Mouse (Mus musculus) midbrain, embryonic 14.5 days (tissue): Measurements from ENCODE around the gene Kcnh7. TPM values are rescaled to one million over a fixed set of nuclear protein-coding genes. Genes with fewer than 3 reads are reported as not detected.
A peak's percentile ranks its signal among the peaks of the same experiment; 100 is the strongest.

ENCODE experiments used
- ATAC-seq: fragments of 200-750 bp; cut with Nextera tagmentation; 2 replicates; pipeline ENCODE4 v1.8.0; 2017; ENCODE audit warnings: moderate number of reproducible peaks, moderate library complexity; ENCODE audit not compliant: low FRiP score, low TSS enrichment
- DNase-seq: peaks from one replicate; pipeline ENCODE4 v3.0.0-alpha.2; 2015
- H3K27ac ChIP-seq: fragments of 300-500 bp; sonication (generic); replicated peaks from 2 replicates; pipeline ENCODE4 v1.5.1; 2014; ENCODE audit warnings: mild to moderate bottlenecking, low read depth, low read length, moderate library complexity
- H3K27me3 ChIP-seq: fragments of 300-500 bp; sonication (generic); 2 replicates; pipeline ENCODE4 v1.6.1; 2014; ENCODE audit warnings: low read length, control low read depth, mixed read lengths; ENCODE audit not compliant: control insufficient read depth, insufficient read depth
- H3K36me3 ChIP-seq: fragments of 300-500 bp; sonication (generic); 2 replicates; pipeline ENCODE4 v1.6.1; 2014; ENCODE audit warnings: low read length, control low read depth; ENCODE audit not compliant: control insufficient read depth, insufficient read depth
- H3K4me1 ChIP-seq: fragments of 300-500 bp; sonication (generic); 2 replicates; pipeline ENCODE4 v1.6.1; 2014; ENCODE audit warnings: mild to moderate bottlenecking, antibody characterized with exemption, low read length, control low read depth; ENCODE audit not compliant: control insufficient read depth, insufficient read depth
- H3K4me2 ChIP-seq: fragments of 300-500 bp; sonication (generic); 2 replicates; pipeline ENCODE4 v1.6.1; 2014; ENCODE audit warnings: mild to moderate bottlenecking, low read length, moderate library complexity
- H3K4me3 ChIP-seq: fragments of 300-500 bp; sonication (generic); replicated peaks from 2 replicates; pipeline ENCODE4 v1.5.1; 2014; ENCODE audit warnings: low read depth, low read length
- H3K9ac ChIP-seq: fragments of 300-500 bp; sonication (generic); replicated peaks from 2 replicates; pipeline ENCODE4 v1.6.1; 2014; ENCODE audit warnings: mild to moderate bottlenecking, low read length, moderate library complexity
- H3K9me3 ChIP-seq: fragments of 300-500 bp; sonication (generic); 2 replicates; pipeline ENCODE4 v1.6.1; 2016; ENCODE audit warnings: low read length, control low read depth, mixed read lengths; ENCODE audit not compliant: control insufficient read depth
- WGBS: fragments of 180-500 bp; shearing (Covaris S2); extraction: QIAGEN DNeasy Blood & Tissue Kit; methylation state at CpG from one replicate; pipeline ENCODE4 v1.1.7; 2014; 5-methylcytosine and 5-hydroxymethylcytosine counted together
- polyA plus RNA-seq: library from polyadenylated mRNA; unstranded; fragments of >200 nt; fragmentation: Nextera tagmentation; extraction: Ambion mirVana; gene quantifications from 2 replicates; pipeline ENCODE4 v1.2.1, GENCODE M21; 2014

Gene Kcnh7
- polyA plus RNA-seq, 1 experiment from 2014 or later: 9.7 TPM

- no peak overlapping the region for H3K9ac ChIP-seq
- DNase-seq (no peak), ATAC-seq (no peak)
- no peak overlapping the region for H3K4me3 ChIP-seq
- no peaks in the 10 kb centered on the region for H3K4me1 ChIP-seq
- no peak overlapping the region for H3K27ac ChIP-seq
- H3K9me3 ChIP-seq: no peaks in the 10 kb centered on the region
- 90% methylated on average over 3 of the region's 3 CpGs for WGBS
- H3K36me3 ChIP-seq: no peaks in the 10 kb centered on the region
- H3K4me2 ChIP-seq: no peak overlapping the region
- H3K27me3 ChIP-seq: no peaks in the 10 kb centered on the region
Measured at GRCm38 (mm10) chr2:62907688-62908087, 276.4 kb downstream of the Kcnh7 start.

GRCm38 (mm10) chr2:62902363-62903353 lies 281.4 kb downstream of the Kcnh7 start:
- Histone ChIP-seq H3K36me3 (no peaks in the 10 kb centered on the region), H3K27me3 (no peaks in the 10 kb centered on the region), H3K4me3 (no peak overlapping the region), H3K9me3 (no peaks in the 10 kb centered on the region), H3K4me2 (no peak overlapping the region), H3K9ac (no peak overlapping the region), H3K4me1 (no peaks in the 10 kb centered on the region), H3K27ac (no peak overlapping the region)
- no peak; the same call in 1 of the 2 replicates for ATAC-seq
- no peak for DNase-seq
- WGBS: 84% methylated on average over 1 of the region's 1 CpGs

- Histone ChIP-seq H3K9ac (no peak overlapping the region), H3K4me1 (no peaks in the 10 kb centered on the region), H3K4me3 (no peak overlapping the region), H3K9me3 (no peaks in the 10 kb centered on the region), H3K36me3 (no peaks in the 10 kb centered on the region), H3K27ac (no peak overlapping the region), H3K27me3 (no peaks in the 10 kb centered on the region), H3K4me2 (no peak overlapping the region)
- 79% methylated on average over 4 of the region's 4 CpGs for WGBS
- ATAC-seq (no peak), DNase-seq (peak; percentile 41)
Measured at GRCm38 (mm10) chr2:62878763-62879162, 305.3 kb downstream of the Kcnh7 start.

GRCm38 (mm10) chr2:62855391-62855790 lies 328.7 kb downstream of the Kcnh7 start:
- 0 out of 2 replicates have a peak, but pooled peaks cover 3% of the 10 kb centered on the region for H3K9me3 ChIP-seq
- H3K9ac ChIP-seq: no peak overlapping the region
- H3K27me3 ChIP-seq: no peaks in the 10 kb centered on the region
- no peaks in the 10 kb centered on the region for H3K36me3 ChIP-seq
- no peak overlapping the region for H3K4me3 ChIP-seq
- ATAC-seq: 0 out of 2 replicates have a peak, but pooled peaks have one; percentile 24
- 0 out of 2 replicates have a peak, but pooled peaks cover 2% of the 10 kb centered on the region for H3K4me1 ChIP-seq
- no peak for DNase-seq
- H3K4me2 ChIP-seq: no peak overlapping the region
- H3K27ac ChIP-seq: no peak overlapping the region
- 89% methylated on average over 3 of the region's 3 CpGs for WGBS

GRCm38 (mm10) chr2:62842630-62843029 lies 341.5 kb downstream of the Kcnh7 start:
- Histone ChIP-seq H3K9me3 (no peaks in the 10 kb centered on the region), H3K4me2 (no peak overlapping the region), H3K4me3 (no peak overlapping the region), H3K9ac (no peak overlapping the region), H3K36me3 (no peaks in the 10 kb centered on the region), H3K4me1 (no peaks in the 10 kb centered on the region), H3K27me3 (no peaks in the 10 kb centered on the region), H3K27ac (no peak overlapping the region)
- DNase-seq (no peak), ATAC-seq (no peak)
- 85% methylated on average over 1 of the region's 1 CpGs for WGBS

GRCm38 (mm10) chr2:62834261-62834660 lies 349.8 kb downstream of the Kcnh7 start:
- no peak for DNase-seq
- Histone ChIP-seq H3K27me3 (no peaks in the 10 kb centered on the region), H3K4me3 (no peak overlapping the region), H3K4me2 (no peak overlapping the region), H3K9me3 (no peaks in the 10 kb centered on the region), H3K27ac (no peak overlapping the region), H3K36me3 (no peaks in the 10 kb centered on the region), H3K4me1 (no peaks in the 10 kb centered on the region), H3K9ac (no peak overlapping the region)
- no peak for ATAC-seq
- 94% methylated on average over 1 of the region's 1 CpGs for WGBS

GRCm38 (mm10) chr2:62819231-62819630 lies 364.9 kb downstream of the Kcnh7 start:
- H3K36me3 ChIP-seq: no peaks in the 10 kb centered on the region
- no peaks in the 10 kb centered on the region for H3K9me3 ChIP-seq
- H3K4me2 ChIP-seq: no peak overlapping the region
- WGBS: 32% methylated on average over 2 of the region's 2 CpGs
- H3K27me3 ChIP-seq: no peaks in the 10 kb centered on the region
- H3K4me3 ChIP-seq: no peak overlapping the region
- no peaks in the 10 kb centered on the region for H3K4me1 ChIP-seq
- DNase-seq (peak; percentile 46), ATAC-seq (no peak)
- H3K9ac ChIP-seq: no peak overlapping the region
- no peak overlapping the region for H3K27ac ChIP-seq

GRCm38 (mm10) chr2:62816016-62816415 lies 368.1 kb downstream of the Kcnh7 start:
- 92% methylated on average over 3 of the region's 3 CpGs for WGBS

GRCm38 (mm10) chr2:62808813-62809212 lies 375.3 kb downstream of the Kcnh7 start:
- DNase-seq (peak; percentile 61), ATAC-seq (peak; percentile 44; the same call in 1 of the 2 replicates)
- H3K27me3 ChIP-seq: no peaks in the 10 kb centered on the region
- H3K9me3 ChIP-seq: no peaks in the 10 kb centered on the region
- peaks cover 4% of the 10 kb centered on the region; the same call in 1 of the 2 replicates for H3K4me1 ChIP-seq
- H3K4me3 ChIP-seq: no peak overlapping the region
- H3K36me3 ChIP-seq: no peaks in the 10 kb centered on the region
- 44% methylated on average over 4 of the region's 4 CpGs for WGBS
- no peak overlapping the region for H3K27ac ChIP-seq
- H3K9ac ChIP-seq: no peak overlapping the region
- peak overlapping the region; percentile 9; the same call in 1 of the 2 replicates for H3K4me2 ChIP-seq

More at GRCm38 (mm10) chr2:62816016-62816415, 368.1 kb downstream of the Kcnh7 start:
- DNase-seq (no peak), ATAC-seq (no peak)
- no peaks in the 10 kb centered on the region for H3K4me1 ChIP-seq
- H3K9ac ChIP-seq: no peak overlapping the region
- H3K4me2 ChIP-seq: no peak overlapping the region
- no peak overlapping the region for H3K4me3 ChIP-seq
- H3K36me3 ChIP-seq: no peaks in the 10 kb centered on the region
- H3K27ac ChIP-seq: no peak overlapping the region
- no peaks in the 10 kb centered on the region for H3K27me3 ChIP-seq
- H3K9me3 ChIP-seq: no peaks in the 10 kb centered on the region
